Mouse (Mus musculus) forebrain, embryonic 12.5 days (tissue): ENCODE results near the gene Rps27a. TPM values are rescaled to one million over a fixed set of nuclear protein-coding genes. Genes with fewer than 3 reads are reported as not detected.
"Not testable (repeated sequence)": the region's sequence is repeated elsewhere in the genome, so short reads cannot be mapped to it uniquely, and the experiment has no call there.

Source experiments
- ATAC-seq: fragments of 200-750 bp; cut with Nextera tagmentation; 2 replicates; pipeline ENCODE4 v1.8.0; 2017; ENCODE audit warnings: moderate TSS enrichment; ENCODE audit not compliant: low FRiP score
- H3K27ac ChIP-seq: fragments of 300-500 bp; sonication (generic); 2 replicates; pipeline ENCODE4 v1.5.1; 2016; ENCODE audit warnings: mild to moderate bottlenecking
- H3K27me3 ChIP-seq: fragments of 300-500 bp; sonication (generic); 2 replicates; pipeline ENCODE4 v1.6.1; 2016; ENCODE audit warnings: mild to moderate bottlenecking
- H3K36me3 ChIP-seq: fragments of 300-500 bp; sonication (generic); replicated peaks from 2 replicates; pipeline ENCODE4 v1.6.1; 2016; ENCODE audit warnings: mild to moderate bottlenecking
- H3K4me1 ChIP-seq: fragments of 300-500 bp; sonication (generic); 2 replicates; pipeline ENCODE4 v1.6.1; 2016
- H3K4me2 ChIP-seq: fragments of 300-500 bp; sonication (generic); 2 replicates; pipeline ENCODE4 v1.6.1; 2016; ENCODE audit warnings: mild to moderate bottlenecking, moderate library complexity
- H3K4me3 ChIP-seq: fragments of 300-500 bp; sonication (generic); replicated peaks from 2 replicates; pipeline ENCODE4 v1.5.1; 2016; ENCODE audit warnings: mild to moderate bottlenecking
- H3K9ac ChIP-seq: fragments of 300-500 bp; sonication (generic); 2 replicates; pipeline ENCODE4 v1.6.1; 2016; ENCODE audit warnings: mild to moderate bottlenecking
- H3K9me3 ChIP-seq: fragments of 300-500 bp; sonication (generic); 2 replicates; pipeline ENCODE4 v1.6.1; 2016
- WGBS: fragments of 180-500 bp; shearing (Covaris S2); methylation state at CpG from one replicate; pipeline ENCODE4 v1.1.7; 2016; 5-methylcytosine and 5-hydroxymethylcytosine counted together
- polyA plus RNA-seq: library from polyadenylated mRNA; unstranded; fragments of >200 nt; fragmentation: Nextera tagmentation; extraction: Ambion mirVana; gene quantifications from 2 replicates; pipeline ENCODE4 v1.2.1, GENCODE M21; 2016

Gene Rps27a
- polyA plus RNA-seq, 1 experiment from 2014 or later: 842 TPM

DNA sequence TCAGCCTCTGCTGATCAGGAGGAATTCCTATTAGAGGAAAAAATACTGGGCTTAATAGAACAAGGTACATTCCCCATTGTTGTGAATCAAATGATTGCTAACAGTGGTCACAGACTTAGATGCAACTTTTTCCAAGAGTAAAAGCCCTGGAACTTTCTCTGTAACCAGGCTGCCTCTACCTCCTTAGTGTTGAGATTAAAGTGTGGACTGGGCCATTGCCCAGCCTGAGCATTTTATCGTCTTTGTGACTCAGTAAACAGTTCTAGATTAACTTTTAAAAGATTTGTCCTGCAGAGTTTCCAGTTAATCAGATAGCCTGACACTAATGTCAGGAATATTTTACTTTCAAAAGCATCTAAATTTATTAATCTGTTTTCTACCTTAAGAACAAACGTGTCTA is 1.1 kb downstream of the Rps27a start:
- peaks cover 41% of the 10 kb centered on the region for H3K36me3 ChIP-seq
- H3K9ac ChIP-seq: peak overlapping the region; percentile 87
- 27% methylated on average over 2 of the region's 2 CpGs for WGBS
- H3K4me3 ChIP-seq: peak overlapping the region; percentile 74
- ATAC-seq: no peak
- H3K9me3 ChIP-seq: no peaks in the 10 kb centered on the region
- H3K4me2 ChIP-seq: peak overlapping the region; percentile 61
- no peaks in the 10 kb centered on the region for H3K27me3 ChIP-seq
- H3K27ac ChIP-seq: no peak overlapping the region
- H3K4me1 ChIP-seq: peaks cover 12% of the 10 kb centered on the region

DNA sequence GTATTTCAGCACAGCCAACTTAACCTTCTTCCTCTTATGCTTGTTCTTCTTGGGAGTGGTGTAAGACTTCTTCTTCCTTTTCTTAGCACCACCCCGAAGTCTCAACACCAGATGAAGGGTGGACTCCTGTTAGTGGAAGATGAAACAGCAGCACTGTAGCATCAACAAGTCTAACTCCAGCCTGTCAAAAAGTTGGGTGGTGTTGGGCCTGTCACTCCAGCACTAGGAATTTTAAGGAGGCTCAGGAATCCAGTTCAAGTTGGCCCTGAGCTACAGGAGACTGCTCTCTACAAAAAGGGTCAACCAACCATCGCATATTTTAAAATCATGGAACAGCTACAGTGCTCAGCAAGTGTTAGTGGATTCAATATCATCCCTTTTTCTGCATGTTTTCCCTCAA is 1.6 kb downstream of the Rps27a start:
- peak overlapping the region; percentile 87; the same call in 1 of the 2 replicates for H3K9ac ChIP-seq
- peaks cover 45% of the 10 kb centered on the region for H3K36me3 ChIP-seq
- 92% methylated on average over 2 of the region's 2 CpGs for WGBS

GRCm38 (mm10) chr11:29545150-29545752 is 2.7 kb downstream of the Rps27a start:
- H3K27me3 ChIP-seq, H3K9ac ChIP-seq, H3K4me2 ChIP-seq, H3K9me3 ChIP-seq, ATAC-seq, H3K4me3 ChIP-seq, H3K27ac ChIP-seq: not testable (repeated sequence)
- H3K4me1 ChIP-seq: peaks cover 12% of the 10 kb centered on the region
- peaks cover 49% of the 10 kb centered on the region for H3K36me3 ChIP-seq
- WGBS: 84% methylated on average over 4 of the region's 4 CpGs

More for the DNA sequence above, 1.6 kb downstream of the Rps27a start:
- ATAC-seq, H3K27ac ChIP-seq, H3K9me3 ChIP-seq, H3K27me3 ChIP-seq: not testable (repeated sequence)
- Histone ChIP-seq H3K4me1 (peaks cover 12% of the 10 kb centered on the region), H3K4me3 (peak overlapping the region; percentile 74), H3K4me2 (peak overlapping the region; percentile 61)

DNA sequence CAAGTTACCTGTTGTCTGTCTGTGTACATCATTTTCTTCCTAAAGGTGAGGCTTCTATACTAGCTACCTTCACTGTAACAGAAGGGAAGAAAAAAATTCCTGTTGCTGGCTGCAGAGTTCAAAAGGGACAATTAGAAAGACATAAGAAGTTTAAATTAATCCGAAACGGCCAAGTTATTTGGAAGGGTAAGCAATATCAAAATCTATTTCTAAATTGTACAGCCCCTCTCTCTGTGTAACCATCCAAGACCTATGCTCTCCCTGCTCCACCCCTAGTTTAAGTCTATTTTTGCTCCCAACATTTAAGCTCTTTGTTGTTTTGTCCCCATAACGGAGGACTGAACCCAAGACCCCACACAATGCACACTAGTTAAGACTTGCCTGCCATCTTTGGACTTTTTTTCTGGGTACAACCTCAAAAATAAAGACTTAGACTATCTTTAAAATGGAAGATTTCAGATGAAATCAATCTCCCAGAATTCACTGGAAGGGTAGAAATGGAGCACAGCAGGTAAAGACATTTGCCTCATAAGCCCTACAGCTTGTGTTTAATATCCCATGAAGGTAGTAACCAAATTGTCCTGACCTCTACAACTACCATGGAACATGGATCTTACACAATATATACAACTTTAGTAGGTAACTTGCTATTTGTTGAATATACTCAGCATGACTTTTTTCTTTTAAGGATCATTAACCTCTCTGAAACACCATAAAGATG is 3.5 kb downstream of the Rps27a start:
- Histone ChIP-seq H3K9me3 (no peaks in the 10 kb centered on the region), H3K27ac (no peak overlapping the region), H3K4me3 (no peak overlapping the region), H3K4me2 (no peak overlapping the region), H3K9ac (no peak overlapping the region), H3K4me1 (peaks cover 12% of the 10 kb centered on the region), H3K36me3 (peaks cover 51% of the 10 kb centered on the region), H3K27me3 (no peaks in the 10 kb centered on the region)
- 81% methylated on average over 3 of the region's 3 CpGs for WGBS
- no peak for ATAC-seq

- WGBS: 94% methylated on average over 1 of the region's 1 CpGs
These were observed 9.7 kb downstream of the Rps27a start for GRCm38 (mm10) chr11:29538201-29538600.

DNA sequence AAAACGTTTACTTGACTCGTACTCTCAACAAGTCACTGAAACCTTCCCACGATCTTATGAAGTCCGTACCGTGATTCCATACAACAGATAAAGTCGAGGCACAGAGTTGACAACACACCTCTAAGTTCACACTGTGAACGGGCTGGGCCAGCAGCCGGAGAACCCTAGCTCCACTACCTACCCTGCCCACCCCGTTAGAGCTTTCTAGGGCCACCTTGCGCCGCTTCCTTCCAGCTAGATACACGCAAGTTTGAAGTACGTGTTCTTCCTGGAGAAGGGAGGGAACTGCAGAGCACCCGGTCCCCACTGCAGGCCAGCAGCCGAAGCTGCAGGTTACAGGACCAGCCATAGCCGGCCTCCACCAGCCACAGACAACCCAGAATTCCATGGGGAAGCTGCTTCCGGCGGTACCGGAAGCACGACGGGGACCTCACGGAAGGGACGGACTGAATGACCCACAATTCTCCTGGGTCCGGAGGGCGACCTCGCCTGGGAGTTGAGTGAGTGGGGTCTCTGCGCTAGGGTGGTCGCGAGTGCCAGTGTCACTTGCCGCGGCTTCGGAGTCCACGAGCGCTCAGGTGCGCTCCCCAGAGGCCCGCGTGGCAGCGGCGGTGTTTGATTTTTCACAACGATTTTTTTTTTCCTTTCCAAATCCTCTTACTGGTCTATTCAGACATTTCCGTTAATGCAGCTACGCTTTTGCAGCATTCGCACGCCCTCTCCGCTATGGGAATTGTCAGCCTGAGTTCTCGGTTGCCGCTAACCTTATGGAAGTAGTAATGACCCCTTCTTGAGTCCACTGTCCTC is 21.7 kb downstream of the Rps27a start, which contains the start of gene Mtif2:
TSS of gene Mtif2 (plus strand) at position 421 of the 807 bp plus-strand sequence.
- Histone ChIP-seq H3K4me1 (peaks cover 19% of the 10 kb centered on the region), H3K27me3 (no peaks in the 10 kb centered on the region), H3K9ac (peak within 1 kb of the TSS; percentile 69), H3K4me2 (peak within 1 kb of the TSS; percentile 70), H3K27ac (peak within 1 kb of the TSS; percentile 82), H3K9me3 (no peaks in the 10 kb centered on the region), H3K4me3 (peak within 1 kb of the TSS; percentile 71), H3K36me3 (peaks cover 11% of the 10 kb centered on the region)
- 3% methylated on average over 47 of the region's 47 CpGs for WGBS
- peak; percentile 96 for ATAC-seq

More at GRCm38 (mm10) chr11:29538201-29538600, 9.7 kb downstream of the Rps27a start:
- H3K4me1 ChIP-seq: no peaks in the 10 kb centered on the region
- no peak overlapping the region for H3K9ac ChIP-seq
- H3K9me3 ChIP-seq: no peaks in the 10 kb centered on the region
- H3K27ac ChIP-seq: no peak overlapping the region
- no peak overlapping the region for H3K4me3 ChIP-seq
- H3K27me3 ChIP-seq: no peaks in the 10 kb centered on the region
- H3K36me3 ChIP-seq: peaks cover 54% of the 10 kb centered on the region
- ATAC-seq: no peak
- no peak overlapping the region for H3K4me2 ChIP-seq

GRCm38 (mm10) chr11:29514682-29515412 is 33.1 kb downstream of the Rps27a start, which contains the start of gene Prorsd1:
Gene Prorsd1 (minus strand): TSS chr11:29515033.
- peak; percentile 98 for ATAC-seq
- peaks cover 7% of the 10 kb centered on the region for H3K4me1 ChIP-seq
- peak within 1 kb of the TSS; percentile 76 for H3K9ac ChIP-seq
- H3K27ac ChIP-seq: peak within 1 kb of the TSS; percentile 69; the same call in 1 of the 2 replicates
- 2% methylated on average over 40 of the region's 40 CpGs for WGBS
- no peaks in the 10 kb centered on the region for H3K27me3 ChIP-seq
- H3K4me3 ChIP-seq: peak within 1 kb of the TSS; percentile 60
- H3K4me2 ChIP-seq: peak within 1 kb of the TSS; percentile 66
- H3K36me3 ChIP-seq: peaks cover 12% of the 10 kb centered on the region; the same call in 1 of the 2 replicates
- H3K9me3 ChIP-seq: no peaks in the 10 kb centered on the region

DNA sequence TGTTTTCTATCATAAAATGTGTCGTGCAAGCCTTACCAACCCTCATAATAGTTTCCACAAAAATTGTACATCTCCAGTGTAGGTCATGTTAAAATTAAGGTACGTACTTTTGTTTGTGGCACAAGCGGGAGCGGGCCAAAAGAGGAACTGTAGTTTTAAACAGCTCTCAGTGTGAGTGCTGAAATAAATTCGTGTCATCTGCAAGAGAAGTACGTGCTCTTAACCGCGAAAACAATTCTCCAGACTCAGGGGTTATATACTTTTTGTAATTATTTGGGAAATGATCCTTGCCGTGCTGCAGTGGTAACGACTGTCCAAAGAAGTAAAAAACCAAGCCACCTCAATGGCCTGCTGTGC is 33.6 kb downstream of the Rps27a start:
- no peaks in the 10 kb centered on the region for H3K9me3 ChIP-seq
- H3K4me3 ChIP-seq: peak overlapping the region; percentile 60
- peak overlapping the region; percentile 66 for H3K4me2 ChIP-seq
- no peak for ATAC-seq
- WGBS: 33% methylated on average over 10 of the region's 10 CpGs
- H3K9ac ChIP-seq: peak overlapping the region; percentile 76
- peaks cover 12% of the 10 kb centered on the region; the same call in 1 of the 2 replicates for H3K36me3 ChIP-seq
- peak overlapping the region; percentile 69; the same call in 1 of the 2 replicates for H3K27ac ChIP-seq
- H3K4me1 ChIP-seq: peaks cover 7% of the 10 kb centered on the region
- H3K27me3 ChIP-seq: no peaks in the 10 kb centered on the region

- Histone ChIP-seq H3K27ac (no peak overlapping the region), H3K9me3 (no peaks in the 10 kb centered on the region), H3K27me3 (no peaks in the 10 kb centered on the region), H3K36me3 (peaks cover 12% of the 10 kb centered on the region; the same call in 1 of the 2 replicates), H3K4me2 (no peak overlapping the region), H3K9ac (no peak overlapping the region), H3K4me1 (peaks cover 7% of the 10 kb centered on the region), H3K4me3 (no peak overlapping the region)
- 90% methylated on average over 4 of the region's 4 CpGs for WGBS
- ATAC-seq: no peak
These were observed 34.9 kb downstream of the Rps27a start for GRCm38 (mm10) chr11:29512818-29513535.

DNA sequence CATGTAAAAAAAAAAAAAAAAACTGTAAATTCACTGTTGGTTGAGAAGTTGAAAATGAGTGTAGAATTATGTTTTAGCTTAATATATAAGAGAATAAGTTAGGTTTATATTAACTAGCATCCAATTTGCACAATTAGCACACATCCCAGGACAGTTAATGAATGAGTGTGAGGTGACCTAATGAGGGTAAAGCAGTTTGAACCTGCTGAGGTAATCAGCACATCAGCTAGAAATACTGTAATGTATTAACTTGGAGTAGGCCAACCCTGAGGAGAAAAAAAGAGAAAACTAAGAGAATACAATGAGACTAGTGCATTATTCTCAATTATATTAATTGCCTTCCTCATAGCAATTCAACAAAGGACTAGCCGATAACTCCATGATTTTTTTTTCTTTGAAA is 38.5 kb downstream of the Rps27a start:
- Histone ChIP-seq H3K27me3 (no peaks in the 10 kb centered on the region), H3K4me2 (no peak overlapping the region), H3K4me1 (peaks cover 6% of the 10 kb centered on the region), H3K27ac (no peak overlapping the region), H3K36me3 (peaks cover 27% of the 10 kb centered on the region), H3K9me3 (no peaks in the 10 kb centered on the region), H3K9ac (no peak overlapping the region), H3K4me3 (no peak overlapping the region)
- no peak for ATAC-seq
- 94% methylated on average over 1 of the region's 1 CpGs for WGBS

GRCm38 (mm10) chr11:29504899-29505625 is 42.8 kb downstream of the Rps27a start:
- no peak overlapping the region for H3K27ac ChIP-seq
- peaks cover 34% of the 10 kb centered on the region for H3K36me3 ChIP-seq
- H3K9ac ChIP-seq: no peak overlapping the region
- no peaks in the 10 kb centered on the region for H3K4me1 ChIP-seq
- no peak overlapping the region for H3K4me3 ChIP-seq
- WGBS: 89% methylated on average over 2 of the region's 2 CpGs
- H3K4me2 ChIP-seq: no peak overlapping the region
- no peak for ATAC-seq
- H3K27me3 ChIP-seq: no peaks in the 10 kb centered on the region
- H3K9me3 ChIP-seq: no peaks in the 10 kb centered on the region
